Mouse (Mus musculus) splenic B cell, adult 2 months (primary cell): ENCODE data around the gene Ubac2.

Experiments
- DNase-seq: peaks from one replicate; pipeline ENCODE4 v3.0.0-alpha.2; 2011; ENCODE audit warnings: low read depth, low spot score
- H3K27me3 ChIP-seq: 2 replicates; pipeline ENCODE4 v1.6.1; 2012; ENCODE audit warnings: mild to moderate bottlenecking, low read length, moderate library complexity, mixed read lengths; ENCODE audit not compliant: control insufficient read depth, poor library complexity, insufficient read depth, severe bottlenecking
- H3K36me3 ChIP-seq: 2 replicates; pipeline ENCODE4 v1.6.1; 2012; ENCODE audit warnings: mild to moderate bottlenecking, low read length, moderate library complexity, mixed read lengths; ENCODE audit not compliant: control insufficient read depth, poor library complexity, insufficient read depth, severe bottlenecking

Ubac2 gene

DNA sequence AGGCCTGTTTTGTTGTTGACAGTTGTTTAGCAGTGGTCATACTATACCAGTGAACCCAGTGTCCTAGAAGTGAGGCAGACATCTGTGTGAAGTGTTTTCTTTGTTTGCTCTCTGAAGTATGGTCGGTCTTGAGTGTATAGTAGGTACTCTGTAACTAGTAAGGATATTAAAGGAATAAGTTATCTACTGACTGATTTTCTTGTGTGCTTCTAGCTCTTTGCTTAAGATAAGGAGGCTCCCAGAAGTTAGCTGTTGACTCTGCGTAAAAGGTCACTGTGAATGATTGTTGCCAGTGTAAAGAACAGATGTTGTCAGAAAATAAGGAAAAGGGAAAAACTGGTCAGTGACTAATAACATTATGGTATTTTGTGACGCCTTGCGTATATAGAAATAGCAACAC is 88.7 kb downstream of the Ubac2 start:
- Histone ChIP-seq H3K27me3 (no peaks in the 10 kb centered on the region), H3K36me3 (peaks cover 2% of the 10 kb centered on the region)
- DNase-seq: no peak

DNA sequence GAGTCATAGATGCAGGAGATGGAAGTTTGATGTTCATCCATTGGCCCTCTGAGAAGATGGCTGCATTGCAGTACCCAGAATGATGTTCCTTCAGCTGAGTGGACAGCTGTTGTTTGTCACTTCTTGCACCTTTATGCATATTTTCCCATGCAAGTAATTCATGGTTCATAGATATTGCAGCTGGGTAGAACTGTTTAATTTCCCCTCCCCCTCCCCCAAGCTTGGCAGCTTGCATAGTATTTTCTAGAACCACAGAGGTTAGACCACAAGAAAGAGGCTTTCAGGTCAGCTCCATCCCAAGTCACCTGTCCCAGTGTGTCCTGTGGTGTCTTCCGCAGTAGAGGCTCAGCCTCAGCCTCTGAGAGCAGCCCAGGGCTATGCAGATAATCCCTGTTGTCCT is 92.0 kb downstream of the Ubac2 start:
- peak; percentile 35 for DNase-seq
- Histone ChIP-seq H3K36me3 (peaks cover 4% of the 10 kb centered on the region), H3K27me3 (no peaks in the 10 kb centered on the region)

DNA sequence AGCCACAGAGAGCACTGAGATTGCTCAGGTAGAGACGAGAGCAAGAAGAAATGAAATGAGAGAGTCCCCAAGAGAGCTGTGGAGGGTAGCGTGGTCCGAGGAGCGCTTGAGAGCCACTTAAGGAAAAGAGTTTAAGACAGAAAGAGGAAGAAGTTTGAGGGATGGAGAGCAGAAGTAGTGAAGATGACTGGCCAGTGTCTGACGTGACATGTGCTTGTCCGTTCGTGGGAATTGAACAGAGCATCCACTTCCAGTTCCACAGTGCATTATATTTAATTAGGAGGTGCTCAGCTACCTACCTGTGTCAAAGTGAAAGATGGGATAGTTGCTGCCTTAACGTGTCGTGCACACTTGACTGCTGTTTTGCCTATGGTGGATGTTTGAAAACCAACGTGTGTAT is 94.7 kb downstream of the Ubac2 start:
- Histone ChIP-seq H3K27me3 (no peaks in the 10 kb centered on the region), H3K36me3 (peaks cover 9% of the 10 kb centered on the region)
- DNase-seq: no peak

DNA sequence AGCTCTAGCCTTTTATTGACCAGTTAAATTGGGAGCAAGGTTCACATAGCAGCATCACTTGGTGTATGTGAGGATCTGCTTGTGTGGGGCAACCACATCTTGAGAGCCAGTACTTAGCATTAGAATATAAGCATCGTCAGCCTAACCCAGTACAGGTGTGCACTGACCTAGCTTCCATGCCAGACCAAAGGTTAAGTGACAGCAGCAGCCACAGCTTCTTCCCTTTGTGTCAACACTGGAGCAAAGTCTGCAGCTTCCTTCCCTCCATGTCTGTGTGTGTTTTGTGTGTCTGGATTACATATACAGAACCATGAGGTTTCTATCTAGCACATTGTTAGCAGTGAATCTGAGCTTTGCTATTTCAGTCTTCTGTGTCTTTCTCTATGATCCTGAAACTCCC is 103.1 kb downstream of the Ubac2 start:
- no peak for DNase-seq
- H3K36me3 ChIP-seq: no peaks in the 10 kb centered on the region; the same call in 1 of the 2 replicates
- H3K27me3 ChIP-seq: no peaks in the 10 kb centered on the region; the same call in 1 of the 2 replicates

DNA sequence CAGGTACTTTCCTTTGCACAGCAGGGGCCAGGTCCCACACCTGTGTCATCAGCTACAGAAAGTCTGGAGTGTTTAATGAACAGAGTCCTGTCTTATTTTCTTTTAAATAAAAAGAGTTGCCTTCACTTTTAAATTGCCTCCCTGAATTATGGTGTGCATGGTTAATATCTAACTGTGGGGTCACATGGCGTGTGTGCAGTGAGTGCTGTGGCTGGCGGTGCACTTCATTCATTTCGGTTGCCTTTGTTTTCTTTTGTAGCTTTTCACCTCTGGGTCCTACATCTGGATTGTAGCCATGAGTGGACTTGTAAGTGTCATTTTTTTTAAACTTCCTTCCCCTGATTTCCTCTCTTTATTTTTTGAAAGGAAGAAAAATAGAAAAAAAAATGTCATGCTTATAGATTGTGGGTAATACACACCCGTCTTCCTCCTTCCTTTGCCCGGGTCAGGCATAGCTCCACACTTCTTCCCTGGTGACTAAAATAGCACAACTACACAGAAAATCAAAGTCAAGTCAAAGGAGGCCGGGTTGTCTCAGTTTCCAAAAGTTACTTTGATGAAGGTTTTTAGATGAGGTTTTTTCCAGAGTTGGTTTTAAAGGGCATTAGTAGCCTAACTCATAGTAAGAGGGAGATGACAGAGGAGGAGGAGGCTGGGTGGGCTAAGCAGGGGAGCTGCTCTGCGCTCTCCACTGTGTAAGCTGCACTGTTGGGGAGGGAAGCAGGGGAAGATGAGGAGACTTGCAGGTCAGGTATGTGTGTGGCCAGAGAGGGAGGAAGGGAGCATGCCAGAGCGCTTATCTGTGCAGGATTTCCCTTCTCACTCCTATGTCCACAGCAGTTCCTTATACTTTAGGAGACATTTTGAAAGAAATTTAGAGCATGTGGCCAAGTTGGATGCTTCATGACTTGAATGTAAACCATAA is 104.9 kb downstream of the Ubac2 start:
- H3K27me3 ChIP-seq: no peaks in the 10 kb centered on the region; the same call in 1 of the 2 replicates

DNA sequence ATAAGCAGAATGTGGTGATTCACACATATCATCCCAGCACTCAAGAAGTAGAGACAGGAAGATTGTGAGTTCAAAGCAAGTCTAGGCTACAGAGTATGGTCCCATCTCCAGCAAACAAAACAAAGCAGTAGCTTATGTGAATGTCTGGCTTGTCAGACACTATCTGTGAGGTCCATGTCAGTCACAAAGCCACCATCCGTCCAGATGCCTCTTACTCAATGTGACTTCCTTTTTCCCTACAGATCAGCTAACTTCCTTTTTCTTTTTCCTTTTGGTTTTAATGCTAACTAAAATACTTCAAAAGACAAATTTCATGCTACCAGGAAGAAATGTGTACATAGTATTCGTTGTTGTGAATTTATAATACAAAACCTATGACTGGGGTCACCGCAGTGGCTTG is 107.1 kb downstream of the Ubac2 start:
- H3K36me3 ChIP-seq: no peaks in the 10 kb centered on the region; the same call in 1 of the 2 replicates
- H3K27me3 ChIP-seq: no peaks in the 10 kb centered on the region; the same call in 1 of the 2 replicates
- peak; percentile 52 for DNase-seq

More for the DNA sequence above, 104.9 kb downstream of the Ubac2 start:
- H3K36me3 ChIP-seq: no peaks in the 10 kb centered on the region; the same call in 1 of the 2 replicates
- no peak for DNase-seq

DNA sequence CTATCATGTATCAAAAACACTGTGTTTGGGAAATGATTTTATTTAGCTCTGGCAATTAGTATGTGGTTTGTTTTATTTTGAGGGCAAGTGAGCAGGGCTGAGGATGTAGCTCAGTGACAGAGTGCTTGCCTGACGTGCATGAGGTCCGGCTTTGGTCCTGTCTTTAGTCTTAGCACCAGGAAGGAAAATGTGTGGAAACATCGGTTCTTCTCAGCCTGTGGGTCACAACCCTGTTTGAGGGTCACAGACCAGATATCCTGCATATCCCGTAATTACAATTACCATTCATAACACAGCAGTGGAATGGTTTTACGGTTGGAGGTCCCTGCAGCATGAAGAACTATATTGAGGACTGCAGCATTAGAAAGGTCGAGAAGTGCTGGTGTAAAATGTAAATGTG is 107.6 kb downstream of the Ubac2 start:
- no peaks in the 10 kb centered on the region for H3K27me3 ChIP-seq
- no peaks in the 10 kb centered on the region; the same call in 1 of the 2 replicates for H3K36me3 ChIP-seq
- no peak for DNase-seq

DNA sequence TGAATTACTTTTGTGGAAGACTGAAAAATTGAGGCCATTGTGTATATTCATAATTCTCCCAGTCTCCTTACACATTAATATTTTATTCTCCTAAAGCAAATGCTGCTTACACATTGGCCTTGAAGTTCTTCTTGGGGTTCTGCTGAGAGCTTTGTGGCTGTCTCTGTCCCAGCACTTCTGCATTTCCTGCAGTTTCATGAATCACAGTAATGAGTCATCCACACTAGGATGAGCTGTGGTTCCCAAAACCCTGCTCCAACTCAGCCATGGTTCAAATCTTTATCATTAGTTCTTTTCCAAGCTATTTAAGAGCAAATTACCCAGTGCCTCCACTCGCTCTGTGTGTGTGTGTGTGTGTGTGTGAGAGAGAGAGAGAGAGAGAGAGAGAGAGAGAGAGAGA is 108.9 kb downstream of the Ubac2 start:
- H3K27me3 ChIP-seq: no peaks in the 10 kb centered on the region
- H3K36me3 ChIP-seq: no peaks in the 10 kb centered on the region; the same call in 1 of the 2 replicates
- no peak for DNase-seq

DNA sequence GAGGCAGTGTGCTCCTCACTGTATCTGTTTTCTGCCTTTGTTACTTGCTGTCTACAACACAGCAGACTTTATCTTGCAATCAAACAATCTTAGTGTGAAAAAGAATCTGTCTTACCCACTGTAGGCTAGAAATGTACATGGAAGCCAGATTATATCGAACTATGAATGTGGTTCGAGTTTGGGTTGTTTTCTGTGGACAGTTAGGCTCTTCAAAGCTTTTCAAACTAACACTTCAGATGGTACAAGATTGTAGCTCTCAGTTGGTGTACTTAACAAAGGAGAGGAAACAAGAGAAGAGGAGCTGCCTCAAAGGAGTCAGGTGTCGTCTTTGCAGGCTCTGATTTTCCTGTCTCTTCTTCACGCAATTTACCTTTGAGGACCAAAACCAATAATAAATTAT is 109.3 kb downstream of the Ubac2 start:
- DNase-seq: no peak
- Histone ChIP-seq H3K36me3 (no peaks in the 10 kb centered on the region; the same call in 1 of the 2 replicates), H3K27me3 (no peaks in the 10 kb centered on the region)

DNA sequence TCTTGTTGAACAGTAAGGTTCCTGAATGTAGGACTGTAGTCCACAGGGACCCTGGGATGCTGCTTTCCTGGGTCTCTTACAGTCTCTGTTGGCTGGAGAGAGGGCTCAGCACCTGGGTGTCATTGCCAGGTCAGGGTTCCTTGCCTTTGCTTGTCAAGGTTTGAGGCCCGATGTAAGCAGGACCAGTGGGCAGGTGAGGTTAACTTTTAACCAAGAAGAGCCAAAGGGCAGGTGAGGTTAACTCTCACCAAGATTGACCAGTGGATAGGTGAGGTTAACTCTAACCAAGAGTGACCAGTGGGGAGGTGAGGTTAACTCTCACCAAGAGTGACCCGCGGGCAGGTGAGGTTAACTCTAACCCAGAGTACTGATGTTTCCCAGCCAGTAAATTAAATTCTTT is 110.9 kb downstream of the Ubac2 start:
- Histone ChIP-seq H3K36me3 (no peaks in the 10 kb centered on the region; the same call in 1 of the 2 replicates), H3K27me3 (no peaks in the 10 kb centered on the region)
- no peak for DNase-seq

DNA sequence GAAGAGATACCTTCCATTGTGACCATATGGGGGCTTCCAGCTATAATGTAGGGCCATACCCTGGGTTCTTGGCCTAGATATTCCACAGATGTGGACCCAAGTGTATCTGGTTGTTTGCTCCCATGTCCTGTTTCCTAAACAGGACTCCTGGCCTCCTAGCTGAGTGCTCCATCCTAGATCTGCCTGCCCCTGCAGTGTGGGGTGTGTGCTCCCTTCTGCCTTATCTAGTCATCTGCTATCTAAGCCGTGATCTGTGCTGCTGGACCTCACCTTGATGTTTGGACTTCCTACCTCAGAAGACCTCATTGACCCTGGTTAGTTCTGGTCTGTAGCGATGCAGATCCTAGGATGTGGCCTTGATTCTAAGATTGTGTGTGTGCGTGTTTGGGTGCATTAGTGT is 111.4 kb downstream of the Ubac2 start:
- Histone ChIP-seq H3K36me3 (no peaks in the 10 kb centered on the region; the same call in 1 of the 2 replicates), H3K27me3 (no peaks in the 10 kb centered on the region)
- no peak for DNase-seq

DNA sequence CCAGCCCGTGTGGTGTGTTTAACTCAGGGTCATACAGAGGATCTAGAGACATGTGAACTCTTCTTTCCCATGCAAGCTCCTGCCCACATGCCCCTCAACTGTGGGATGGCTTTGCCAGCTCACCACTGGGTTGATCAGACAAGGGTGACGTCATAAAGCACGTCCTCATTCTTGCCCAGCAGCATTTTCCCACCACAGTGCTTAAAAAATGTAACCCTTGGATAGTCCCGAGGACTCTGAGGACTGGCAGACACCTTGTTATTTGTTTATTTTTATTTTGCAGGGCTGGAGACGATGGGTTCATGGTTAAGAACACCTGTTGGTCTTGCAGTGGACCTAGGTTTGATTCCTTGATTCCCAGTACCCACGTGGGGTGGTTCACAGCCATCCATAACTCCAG is 112.5 kb downstream of the Ubac2 start:
- H3K27me3 ChIP-seq: no peaks in the 10 kb centered on the region
- no peak for DNase-seq
- no peaks in the 10 kb centered on the region; the same call in 1 of the 2 replicates for H3K36me3 ChIP-seq

DNA sequence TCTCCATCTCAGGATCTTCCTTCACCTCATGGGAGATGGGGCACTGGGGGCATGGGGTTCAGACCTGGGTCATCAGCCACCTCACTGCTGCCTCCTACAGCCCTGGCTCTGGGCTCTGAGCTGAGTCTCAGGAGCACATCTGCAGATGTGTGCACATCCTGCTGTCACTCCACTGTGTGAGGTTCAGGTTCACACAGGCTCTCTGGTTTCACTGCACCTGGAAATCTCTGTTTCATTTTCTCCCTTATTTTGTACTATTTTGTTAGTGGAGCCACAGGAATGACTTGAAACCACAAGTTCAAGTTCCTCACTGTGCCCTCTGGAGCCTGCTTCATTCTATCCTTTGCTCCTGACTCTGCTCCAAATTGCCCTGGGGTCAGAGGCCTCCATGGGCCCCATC is 113.5 kb downstream of the Ubac2 start:
- H3K36me3 ChIP-seq: no peaks in the 10 kb centered on the region
- no peaks in the 10 kb centered on the region for H3K27me3 ChIP-seq
- DNase-seq: no peak

DNA sequence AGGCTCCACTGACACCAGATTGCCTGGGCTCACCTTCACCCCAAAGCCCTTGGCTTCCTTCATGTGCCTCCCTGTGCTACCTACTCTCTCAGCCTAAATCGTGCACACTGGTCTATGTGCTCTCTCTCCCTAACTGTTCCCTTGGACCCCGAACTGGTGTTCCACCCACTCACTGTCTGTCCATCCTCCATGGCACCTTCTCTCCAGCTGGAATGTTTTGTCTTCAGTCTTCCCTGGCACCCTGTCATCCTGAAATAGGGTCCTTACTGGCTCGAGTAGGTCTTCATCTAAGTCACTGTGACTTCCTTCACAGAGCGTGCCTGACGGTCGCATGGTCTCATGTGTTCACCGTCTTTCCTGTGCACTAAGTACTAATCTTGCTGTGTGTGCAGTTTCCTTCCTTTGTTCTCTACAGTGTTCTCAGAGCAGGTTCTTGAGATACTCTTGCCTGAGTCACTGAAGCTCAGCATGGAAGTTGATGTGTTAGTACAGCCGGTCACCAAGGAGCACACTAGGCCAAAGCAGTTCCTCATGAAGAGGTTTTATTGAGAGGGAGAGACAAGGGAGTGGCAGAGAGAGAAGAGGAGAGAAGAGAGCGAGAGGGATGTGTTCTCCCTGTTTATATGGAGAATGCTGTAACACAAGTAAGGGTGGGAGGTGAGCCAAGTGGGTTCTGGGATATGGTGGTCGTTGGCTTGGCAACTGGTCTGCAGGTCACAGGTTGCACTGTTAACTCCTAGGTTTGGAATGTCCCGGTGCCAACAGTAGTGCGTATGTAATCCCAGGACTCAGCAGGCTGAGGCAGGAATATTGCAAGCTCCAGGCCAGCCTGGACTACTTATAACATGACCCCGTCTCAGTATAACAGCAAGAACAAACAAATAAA is 114.2 kb downstream of the Ubac2 start:
- DNase-seq: peak; percentile 43
- no peaks in the 10 kb centered on the region for H3K36me3 ChIP-seq
- no peaks in the 10 kb centered on the region for H3K27me3 ChIP-seq

DNA sequence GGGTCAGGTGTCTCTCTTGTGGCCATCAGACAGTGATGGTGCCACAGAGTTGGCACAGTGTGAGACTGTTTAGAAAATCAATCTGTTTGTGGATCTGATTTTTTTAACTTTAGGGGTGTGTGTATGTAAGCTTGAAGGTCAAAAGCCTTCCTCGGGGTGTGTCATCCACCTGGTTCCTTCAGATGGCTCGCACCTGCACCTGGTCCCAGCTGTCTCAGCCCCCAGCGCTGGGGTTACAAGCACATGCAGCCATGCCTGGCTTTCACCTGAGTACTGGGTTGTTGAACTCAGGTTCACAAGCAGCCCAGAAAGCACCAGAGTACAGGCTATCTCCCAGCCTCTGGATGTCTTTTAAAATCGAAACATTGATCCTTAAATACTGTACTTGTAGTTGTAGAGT is 115.2 kb downstream of the Ubac2 start:
- no peaks in the 10 kb centered on the region for H3K27me3 ChIP-seq
- no peaks in the 10 kb centered on the region for H3K36me3 ChIP-seq
- DNase-seq: no peak
